Mouse (Mus musculus): ENCODE data around the gene Il25. TPM values are rescaled to one million over a fixed set of nuclear protein-coding genes. Genes with fewer than 3 reads are reported as not detected.
"Not testable (repeated sequence)": the region's sequence is repeated elsewhere in the genome, so short reads cannot be mapped to it uniquely, and the experiment has no call there.

Gene Il25
- total RNA-seq, 2 experiments from 2014 or later = not detected

- intact Hi-C loops (cut with DNase I; ENCODE audit: low total_unique reads) = loop anchor here (5.0 kb wide), 1 partner anchor 61 kb away; no protein-coding TSS in a partner anchor
- DNase-seq = no peak
Measured at GRCm38 (mm10) chr14:54945975-54946704, 13.6 kb downstream of the Il25 start.

DNA sequence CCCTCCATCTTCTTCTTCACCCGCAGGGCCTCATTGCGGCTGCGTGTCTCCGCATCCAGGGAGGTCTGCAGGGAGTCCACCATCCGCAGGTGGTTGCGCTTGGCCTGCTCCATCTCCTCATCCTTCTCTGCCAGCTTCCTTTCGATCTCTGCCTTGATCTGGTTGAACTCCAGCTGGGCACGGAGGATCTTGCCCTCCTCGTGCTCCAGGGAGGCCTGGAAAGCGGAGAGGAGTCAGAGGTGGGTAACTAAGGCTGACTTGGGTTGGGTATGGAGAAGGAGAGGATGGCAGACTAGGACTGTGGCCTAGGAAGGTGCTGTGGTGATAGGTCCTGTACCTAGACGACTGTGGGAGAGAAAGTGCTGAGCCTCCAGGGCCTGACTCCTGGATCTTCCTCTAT, 14.5 kb downstream of the Il25 start:
- DNase-seq = not testable (repeated sequence)
- intact Hi-C loops (cut with DNase I; ENCODE audit: low total_unique reads) = loop anchor here (5.0 kb wide), 1 partner anchor 60 kb away; no protein-coding TSS in a partner anchor

GRCm38 (mm10) chr14:54948781-54949180, 16.3 kb downstream of the Il25 start:
- DNase-seq = no peak
- intact Hi-C loops (cut with DNase I; ENCODE audit: low total_unique reads) = loop anchor here (5.0 kb wide), 1 partner anchor 59 kb away; no protein-coding TSS in a partner anchor

DNA sequence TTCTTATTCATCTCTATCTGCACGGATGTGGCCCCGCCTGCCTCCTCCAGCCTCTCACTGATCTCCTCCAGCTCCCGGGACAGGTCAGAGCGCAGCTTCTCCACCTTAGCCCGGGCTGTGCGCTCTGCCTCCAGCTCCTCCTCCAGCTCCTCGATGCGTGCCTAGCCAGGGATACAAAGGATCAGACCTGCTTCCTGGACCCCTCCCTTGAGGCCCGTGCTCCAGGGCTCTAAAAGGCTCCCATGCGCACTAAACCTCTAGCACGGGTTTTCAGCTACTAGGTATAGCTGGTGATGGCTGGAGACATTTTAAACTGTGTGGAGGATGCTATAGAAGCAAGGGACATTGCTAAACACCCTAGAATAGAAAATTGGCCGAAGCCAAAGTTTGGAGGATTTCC, 18.0 kb downstream of the Il25 start:
- DNase-seq = no peak
- intact Hi-C loops (cut with DNase I; ENCODE audit: low total_unique reads) = no loop called here

- no peak for DNase-seq
- intact Hi-C loops (cut with DNase I; ENCODE audit: low total_unique reads) = no loop called here
Measured at GRCm38 (mm10) chr14:54951587-54951986, 19.1 kb downstream of the Il25 start.

GRCm38 (mm10) chr14:54953664-54954206, 21.2 kb downstream of the Il25 start:
- intact Hi-C loops (cut with DNase I; ENCODE audit: low total_unique reads) = no loop called here
- no peak for DNase-seq

- intact Hi-C loops (cut with DNase I; ENCODE audit: low total_unique reads) = no loop called here
- no peak for DNase-seq
Measured at GRCm38 (mm10) chr14:54954474-54954873, 22.0 kb downstream of the Il25 start.

DNA sequence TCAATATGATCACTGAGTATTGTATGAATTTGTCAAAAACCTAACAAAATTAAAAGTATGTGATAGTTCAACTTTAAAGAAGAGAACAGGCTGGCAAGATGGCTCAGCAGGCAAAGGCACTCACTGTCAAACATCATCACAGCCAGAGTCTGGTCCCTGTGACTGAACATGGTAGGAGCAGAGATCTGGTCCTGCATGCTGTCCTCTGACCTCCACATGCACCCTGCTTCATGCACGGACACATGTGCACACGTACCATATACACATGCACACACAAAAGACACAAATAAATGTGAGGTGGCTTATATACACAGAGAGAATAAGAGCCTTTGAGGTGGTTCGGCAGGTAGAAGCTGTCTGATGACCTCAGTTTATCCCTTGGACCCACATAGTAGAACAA, 23.0 kb downstream of the Il25 start:
- no peak for DNase-seq
- intact Hi-C loops (cut with DNase I; ENCODE audit: low total_unique reads) = no loop called here

GRCm38 (mm10) chr14:54956533-54956932, 24.0 kb downstream of the Il25 start:
- no peak for DNase-seq
- intact Hi-C loops (cut with DNase I; ENCODE audit: low total_unique reads) = no loop called here

DNA sequence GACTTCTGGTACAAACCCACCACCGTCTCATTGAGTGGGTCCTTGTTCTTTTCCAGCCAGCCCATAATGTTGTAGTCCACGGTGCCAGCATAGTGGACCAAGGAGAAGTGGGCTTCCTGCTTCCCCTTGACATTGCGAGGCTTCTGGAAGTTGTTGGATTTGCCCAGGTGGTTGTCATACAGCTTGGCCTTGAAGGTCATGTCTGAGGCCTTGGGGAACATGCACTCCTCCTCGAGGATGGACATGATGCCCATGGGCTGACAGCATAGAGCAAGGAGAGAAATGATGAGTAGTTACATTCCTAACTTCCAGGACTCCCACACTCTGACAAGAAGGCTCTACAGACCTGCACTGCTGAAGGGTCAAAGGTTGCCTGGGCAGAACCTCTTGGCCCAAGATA, 26.0 kb downstream of the Il25 start:
- intact Hi-C loops (cut with DNase I; ENCODE audit: low total_unique reads) = no loop called here
- DNase-seq = no peak

DNA sequence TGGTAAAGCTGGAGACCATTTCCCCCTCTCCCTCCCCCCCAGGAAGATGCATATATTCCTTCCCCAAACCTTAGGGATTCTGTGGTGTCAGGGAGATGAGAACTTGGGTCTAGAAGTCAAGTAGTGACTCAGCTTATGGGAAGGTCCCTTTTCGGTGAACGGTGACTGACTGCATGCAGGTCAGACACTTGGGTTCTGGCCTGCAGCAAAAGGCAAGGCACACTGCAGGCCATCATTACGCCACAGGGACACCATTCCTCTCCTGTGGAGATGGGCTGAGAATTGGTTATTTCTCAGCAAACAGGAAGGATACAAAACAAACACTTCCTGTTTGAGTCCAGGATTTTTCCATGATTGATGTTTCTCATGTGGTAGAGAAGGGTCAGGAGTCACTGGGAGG, 26.7 kb downstream of the Il25 start:
- no peak for DNase-seq
- intact Hi-C loops (cut with DNase I; ENCODE audit: low total_unique reads) = no loop called here

- not testable (repeated sequence) for DNase-seq
Measured at GRCm38 (mm10) chr14:54959853-54960613, 27.5 kb downstream of the Il25 start.

DNA sequence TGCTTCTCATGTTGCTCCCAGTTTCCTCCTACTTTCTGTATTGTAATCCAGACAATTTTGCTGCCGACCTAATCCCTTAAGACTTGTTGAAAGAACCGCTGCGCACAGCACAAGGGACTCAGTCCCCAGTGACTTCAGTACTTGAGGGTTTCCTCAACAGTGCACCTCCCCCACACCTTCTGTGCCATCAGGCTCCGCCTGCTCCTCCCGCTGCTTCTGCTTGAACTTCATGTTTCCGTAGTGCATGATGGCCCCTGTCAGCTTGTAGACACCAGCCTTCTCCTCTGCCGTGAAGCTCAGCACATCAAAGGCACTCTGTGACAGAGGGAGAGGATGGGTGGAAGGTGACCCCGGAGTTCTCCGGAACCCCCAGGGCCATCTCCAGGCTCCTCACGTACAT, 28.3 kb downstream of the Il25 start:
- intact Hi-C loops (cut with DNase I; ENCODE audit: low total_unique reads) = no loop called here
- DNase-seq = no peak

More at GRCm38 (mm10) chr14:54959853-54960613, 27.5 kb downstream of the Il25 start:
- intact Hi-C loops (cut with DNase I; ENCODE audit: low total_unique reads) = not testable (repeated sequence)

- intact Hi-C loops (cut with DNase I; ENCODE audit: low total_unique reads) = no loop called here
- DNase-seq = no peak
Measured at GRCm38 (mm10) chr14:54961487-54961886, 29.0 kb downstream of the Il25 start.

DNA sequence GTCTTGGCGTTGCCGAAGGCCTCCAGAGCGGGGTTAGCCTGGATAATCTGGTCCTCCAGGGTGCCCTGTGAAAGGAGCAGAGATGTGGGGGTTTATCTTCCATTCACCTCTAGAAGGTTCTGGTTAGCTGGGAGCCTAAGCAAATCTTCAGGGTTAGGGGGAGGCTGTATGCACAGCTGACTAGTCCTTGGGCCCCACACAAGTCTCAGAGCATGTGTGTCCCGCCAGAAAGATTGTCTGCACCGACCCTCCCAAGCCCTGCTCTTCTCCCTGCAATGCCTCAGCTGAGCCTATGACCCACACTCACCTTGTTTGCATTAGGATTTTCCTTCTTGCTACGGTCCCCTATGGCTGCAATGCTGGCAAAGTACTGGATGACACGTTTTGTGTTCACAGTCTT, 30.2 kb downstream of the Il25 start:
- no peak for DNase-seq
- intact Hi-C loops (cut with DNase I; ENCODE audit: low total_unique reads) = no loop called here

DNA sequence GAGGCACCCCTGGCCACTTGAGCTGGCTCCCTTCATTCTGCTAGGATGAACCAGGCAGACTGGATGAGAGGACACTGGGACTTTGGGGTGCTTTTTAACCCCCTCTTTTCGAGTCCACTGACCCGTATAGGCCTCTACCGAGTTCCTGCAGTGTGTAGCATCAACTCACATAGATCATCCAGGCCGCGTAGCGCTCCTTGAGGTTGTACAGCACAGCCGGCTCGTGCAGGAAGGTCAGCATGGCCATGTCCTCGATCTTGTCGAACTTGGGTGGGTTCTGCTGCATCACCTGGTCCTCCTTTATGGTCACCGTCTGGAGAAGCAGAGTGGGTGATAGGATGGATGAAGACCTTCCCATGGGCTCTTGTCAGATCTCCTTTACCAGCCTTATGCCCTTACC, 31.2 kb downstream of the Il25 start:
- intact Hi-C loops (cut with DNase I; ENCODE audit: low total_unique reads) = no loop called here
- DNase-seq = no peak

DNA sequence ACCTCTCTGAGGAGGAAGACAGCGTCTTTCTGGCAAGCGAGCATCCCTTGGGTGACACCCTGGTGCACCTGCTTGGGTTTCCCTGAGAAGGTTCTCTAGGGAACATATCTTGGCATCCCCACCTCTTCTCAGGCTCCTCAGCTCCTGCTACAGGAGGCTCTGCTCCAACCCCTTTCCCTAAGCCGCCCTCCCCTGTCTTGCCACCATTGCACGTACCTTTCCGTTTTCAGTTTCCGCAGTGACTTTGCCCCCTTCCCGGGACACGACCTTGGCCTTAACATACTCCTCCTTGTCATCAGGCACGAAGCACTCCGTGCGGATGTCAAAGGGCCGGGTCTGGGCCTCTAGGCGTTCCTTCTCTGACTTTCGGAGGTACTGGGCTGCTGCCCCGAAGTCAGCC, 32.5 kb downstream of the Il25 start:
- DNase-seq = no peak
- intact Hi-C loops (cut with DNase I; ENCODE audit: low total_unique reads) = no loop called here

DNA sequence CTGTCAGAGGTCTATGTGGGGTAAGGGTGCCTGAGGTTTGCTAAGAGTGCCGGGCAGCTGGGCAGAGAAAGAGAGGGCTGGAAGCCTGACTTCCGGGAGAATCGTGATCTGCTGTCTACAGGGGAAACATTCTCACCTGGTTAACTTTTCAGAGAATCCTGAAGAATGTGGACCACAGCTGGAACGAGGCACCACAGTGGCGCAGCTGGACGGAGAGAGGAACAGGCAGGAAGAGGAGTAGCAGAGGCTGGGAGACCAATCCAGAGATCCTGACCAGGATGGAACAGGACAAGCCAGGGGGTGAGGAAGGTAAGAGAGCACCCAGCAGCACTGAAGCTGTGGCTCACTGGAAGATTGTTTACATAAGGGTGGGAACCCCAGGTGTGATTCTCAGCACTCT, 33.1 kb downstream of the Il25 start:
- no peak for DNase-seq
- intact Hi-C loops (cut with DNase I; ENCODE audit: low total_unique reads) = no loop called here

DNA sequence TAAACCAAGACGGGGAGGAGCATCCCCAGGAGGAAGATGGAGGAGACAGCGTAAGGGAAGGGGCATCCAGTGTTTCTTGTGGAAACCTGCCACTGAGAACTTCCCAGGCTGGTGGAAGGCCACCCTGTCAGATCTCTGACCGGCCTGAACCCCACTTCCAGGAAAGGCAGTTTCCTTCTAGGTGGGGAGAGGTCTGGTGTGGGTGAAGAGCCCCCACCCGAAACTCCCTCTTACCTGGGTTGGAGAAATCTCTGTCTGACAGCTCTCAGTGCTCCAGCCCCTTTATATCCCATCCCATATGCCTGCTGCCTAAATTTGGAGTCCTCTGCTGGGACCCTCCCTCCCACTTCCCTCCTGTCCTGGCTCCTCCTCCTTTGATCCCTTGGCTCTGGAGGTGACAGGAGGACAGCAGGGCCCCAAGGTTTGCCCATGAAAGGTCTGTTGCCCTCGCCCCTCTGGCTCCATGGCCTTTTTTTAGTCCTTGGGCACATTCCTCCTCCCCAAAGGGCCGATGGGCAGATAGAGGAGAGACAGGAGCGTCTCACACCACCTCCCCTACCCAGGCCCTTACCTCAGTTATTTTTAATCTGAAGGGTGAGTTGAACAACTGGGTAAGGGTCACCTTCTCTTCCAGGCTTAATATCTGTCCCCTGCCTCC, 34.0 kb downstream of the Il25 start, which contains the start of gene Myh6:
Gene Myh6, minus strand, starts transcription at position 608 of the 658 bp plus-strand sequence.
- no peak for DNase-seq
- intact Hi-C loops (cut with DNase I; ENCODE audit: low total_unique reads) = no loop called here

GRCm38 (mm10) chr14:54967874-54968273, 35.4 kb downstream of the Il25 start:
- no peak for DNase-seq
- intact Hi-C loops (cut with DNase I; ENCODE audit: low total_unique reads) = no loop called here

Data from gastrocnemius, postnatal 14 days (tissue).